Mouse (Mus musculus): ENCODE results near the gene Slc51a.
A peak's percentile ranks its signal among the peaks of the same experiment; 100 is the strongest.
"Not testable (repeated sequence)": the region's sequence is repeated elsewhere in the genome, so short reads cannot be mapped to it uniquely, and the experiment has no call there.

Slc51a gene

DNA sequence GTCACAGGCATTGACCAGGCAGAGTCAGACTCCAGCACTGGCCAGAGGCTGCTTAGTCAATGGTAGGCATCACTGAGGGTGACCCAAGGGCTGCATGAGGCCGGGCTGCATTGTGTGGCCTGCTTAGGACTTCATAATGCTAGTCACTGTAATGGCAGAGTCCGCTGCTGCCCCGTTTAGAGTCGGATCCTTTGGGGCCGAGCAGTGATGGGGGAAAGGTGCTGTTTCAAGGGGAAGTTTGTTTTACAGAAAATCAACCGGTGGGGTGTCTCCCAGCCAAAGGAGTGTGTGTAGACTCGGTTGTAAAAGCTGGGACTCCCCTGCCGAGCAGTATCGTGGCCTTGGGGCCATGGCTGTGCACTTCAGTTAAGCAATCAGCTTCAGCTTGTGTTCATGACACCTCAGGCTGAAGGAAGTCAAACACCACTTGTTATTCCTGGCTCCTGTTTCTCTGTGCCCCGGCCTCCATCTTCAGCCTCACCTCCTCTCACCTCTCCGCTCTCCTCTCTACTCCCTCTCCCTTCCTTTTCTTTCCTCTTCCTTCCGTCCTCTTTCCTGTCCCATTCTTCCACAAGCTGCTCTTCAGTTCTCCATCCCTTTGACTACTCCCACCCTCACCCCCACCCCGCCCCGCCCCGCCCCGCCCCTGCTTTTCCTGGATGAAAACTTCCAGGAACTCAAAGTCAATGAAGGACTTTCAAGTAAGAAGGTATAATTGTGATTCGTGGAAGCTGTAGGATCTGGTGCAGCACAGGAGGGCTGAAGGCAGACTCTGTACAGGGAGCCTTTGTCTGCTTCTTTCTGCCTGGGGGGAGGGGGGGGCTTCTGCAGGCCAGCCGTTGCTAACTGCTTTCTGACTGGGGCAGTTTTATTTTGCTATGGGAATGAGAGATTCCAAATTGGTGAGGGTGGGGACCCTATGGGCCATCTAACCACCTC, 23.0 kb upstream of the Slc51a start:
- DNase-seq (ENCODE audit: extremely low read depth, low read depth), result no peak

DNA sequence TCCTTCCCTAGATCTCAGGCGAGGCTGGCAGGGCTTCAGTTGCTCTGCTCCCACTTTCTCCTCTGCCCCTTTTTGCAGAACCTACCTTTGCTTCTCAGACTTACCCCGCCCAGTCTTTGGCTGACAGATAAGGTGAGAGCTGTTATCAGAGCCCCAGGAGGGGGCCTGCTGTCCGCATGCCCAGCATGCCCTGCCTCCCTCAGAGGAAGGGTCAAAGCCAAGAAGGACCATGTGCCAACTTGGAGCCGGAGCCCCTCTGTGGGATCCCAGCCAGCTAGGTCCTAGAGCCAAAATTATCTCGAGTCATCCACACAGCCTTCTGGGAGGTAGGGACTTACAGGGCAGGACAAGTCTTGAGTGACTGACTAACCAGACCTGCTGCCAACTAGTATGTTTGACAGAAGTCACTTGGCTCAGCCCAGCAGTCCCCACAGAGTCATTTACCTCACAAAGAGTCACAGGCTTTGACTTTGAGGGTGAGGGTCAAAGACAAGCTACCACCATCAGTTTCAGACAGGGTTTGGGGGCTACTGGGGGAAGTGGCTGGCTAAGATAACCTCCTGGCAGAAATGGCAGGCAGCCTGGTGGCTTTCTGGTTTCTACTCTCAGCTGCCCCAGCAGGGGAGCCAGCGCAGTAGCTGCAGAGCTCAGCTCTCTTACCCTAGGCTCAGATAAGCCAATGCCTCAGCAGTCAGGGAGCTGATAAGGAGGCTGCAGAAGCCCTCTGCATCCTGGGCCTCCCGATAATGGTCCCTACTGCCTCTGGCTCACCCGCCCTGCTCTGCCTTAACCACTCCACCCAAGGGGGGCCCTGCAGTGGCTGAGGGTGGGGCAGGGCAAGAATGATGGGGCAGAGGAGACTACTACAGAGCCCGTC, 21.6 kb upstream of the Slc51a start:
- DNase-seq (ENCODE audit: extremely low read depth, low read depth), result peak; percentile 99

DNA sequence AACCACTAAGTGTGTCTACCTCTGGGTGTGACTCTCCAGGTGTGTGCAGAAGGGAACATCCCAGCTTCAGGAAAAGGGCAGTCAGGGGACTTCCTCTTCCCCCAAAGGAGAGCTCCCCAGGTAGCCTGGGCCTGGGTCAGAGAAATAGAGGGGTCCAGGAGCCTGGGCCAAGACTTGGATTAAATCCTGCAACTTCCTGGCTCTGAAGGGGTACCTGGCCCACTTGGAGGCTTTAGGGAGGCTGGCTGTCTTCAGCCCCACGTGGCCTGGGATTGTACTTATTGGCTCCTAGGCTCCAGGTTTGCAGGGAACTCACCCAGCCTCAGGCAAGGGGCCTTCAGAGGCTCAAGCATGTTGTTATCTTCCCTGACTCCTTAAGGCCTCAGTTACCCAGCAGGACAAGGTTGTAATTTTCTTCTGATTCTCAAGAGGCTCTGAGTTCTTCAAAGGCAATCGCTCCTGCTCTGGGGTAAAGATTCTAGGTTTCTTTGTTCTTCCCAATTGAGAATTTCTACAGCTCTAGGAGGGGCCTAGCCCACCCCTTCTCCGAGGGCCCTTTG, 20.9 kb upstream of the Slc51a start:
- peak; percentile 48 for DNase-seq (ENCODE audit: extremely low read depth, low read depth)

DNA sequence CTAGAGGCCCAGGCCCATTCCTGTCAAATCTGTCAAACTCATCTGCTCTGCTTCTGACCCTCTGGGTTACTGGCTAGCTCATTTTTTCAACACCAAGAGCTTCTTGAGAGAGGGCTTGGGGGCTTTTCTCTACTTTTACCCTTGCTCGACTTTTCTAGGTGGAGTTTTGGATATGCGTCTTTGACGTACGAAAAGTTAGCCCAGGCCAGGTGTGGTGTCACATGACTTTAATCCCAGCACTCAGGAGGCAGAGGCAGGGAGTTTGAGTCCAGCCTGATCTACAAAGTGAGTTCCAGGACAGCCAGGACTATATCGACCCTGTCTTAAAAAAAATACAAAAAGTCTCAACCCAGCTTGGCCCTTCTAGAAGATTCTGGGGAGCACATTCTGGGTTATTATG, 20.4 kb upstream of the Slc51a start:
- no peak for DNase-seq (ENCODE audit: extremely low read depth, low read depth)

DNA sequence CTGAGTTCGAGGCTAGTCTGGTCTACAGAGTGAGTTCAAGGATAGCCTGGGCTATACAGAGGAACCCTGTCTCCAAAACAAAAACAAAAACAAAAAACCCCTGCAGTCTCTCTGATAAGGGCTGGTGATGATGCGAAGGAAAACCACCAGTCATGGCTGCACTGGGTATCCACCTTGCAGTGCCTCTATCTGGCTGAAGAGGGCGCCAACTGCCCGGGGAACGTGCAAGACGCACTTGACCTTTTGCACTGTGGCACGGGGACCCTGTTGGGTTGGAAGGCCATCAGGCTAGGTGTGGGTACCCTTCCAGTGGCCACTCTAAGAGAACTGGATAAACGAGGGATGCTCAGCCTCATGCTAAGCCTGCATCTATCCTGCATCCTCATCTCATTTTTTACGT, 19.7 kb upstream of the Slc51a start:
- DNase-seq (ENCODE audit: extremely low read depth, low read depth), result peak; percentile 44

DNA sequence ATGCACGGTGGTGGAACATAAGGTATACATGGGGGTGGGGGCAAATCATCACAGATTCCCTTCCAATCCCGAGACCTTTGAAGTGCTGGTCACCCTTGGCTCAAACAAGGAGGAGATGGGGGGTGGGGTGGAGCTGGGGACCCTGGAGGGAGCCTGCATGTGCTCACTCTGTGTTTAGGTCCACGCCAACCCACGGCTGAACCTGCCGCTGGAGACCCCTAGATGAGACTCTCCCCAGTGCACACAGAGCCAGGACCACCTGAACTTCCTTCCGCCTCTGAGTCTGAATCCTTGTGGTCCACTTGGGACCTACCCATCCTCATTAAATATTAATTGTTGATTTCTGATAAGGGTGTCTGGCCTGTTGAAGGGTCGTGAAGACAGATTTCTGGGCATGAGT, 19.2 kb upstream of the Slc51a start:
- DNase-seq (ENCODE audit: extremely low read depth, low read depth), result no peak

DNA sequence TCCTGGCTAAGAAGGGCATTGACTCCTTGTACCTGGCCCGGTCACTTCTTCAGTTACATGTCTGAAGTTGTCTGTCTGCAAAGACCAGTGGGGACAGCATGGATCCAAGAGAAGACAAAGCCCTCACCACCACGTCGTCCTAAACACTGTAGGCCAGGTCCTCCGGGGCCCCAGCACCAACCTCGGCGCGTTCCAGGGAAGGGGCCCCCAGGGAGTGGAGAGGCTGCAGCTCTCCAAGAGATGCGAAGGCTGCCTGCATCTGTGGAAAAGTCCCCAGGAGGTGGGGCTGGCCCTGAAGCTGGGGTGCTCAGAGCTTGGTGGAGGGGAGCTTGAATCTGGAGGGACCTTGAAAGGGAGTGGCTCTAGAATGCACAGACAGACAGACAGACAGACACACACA, 18.6 kb upstream of the Slc51a start:
- DNase-seq (ENCODE audit: extremely low read depth, low read depth), result no peak

DNA sequence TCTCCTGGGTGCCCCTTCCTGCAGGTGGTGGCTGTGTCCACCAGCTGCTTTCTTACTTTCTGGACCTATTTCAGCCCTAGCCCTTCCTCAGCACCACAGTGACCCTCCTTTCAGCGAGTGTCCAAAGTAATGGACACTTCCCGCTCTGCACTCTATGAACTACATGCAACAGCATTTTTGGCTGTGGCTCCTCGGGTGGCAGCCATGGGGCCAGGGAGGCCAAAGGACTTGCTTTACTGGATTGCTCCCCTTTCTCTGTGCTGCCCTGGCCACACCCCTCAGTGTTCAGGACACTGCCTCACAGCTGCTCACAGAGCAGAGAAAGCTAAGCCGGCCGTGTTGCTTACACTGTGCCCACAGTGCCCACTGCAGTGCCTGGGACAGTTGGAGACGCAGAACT, 16.0 kb upstream of the Slc51a start:
- no peak for DNase-seq (ENCODE audit: extremely low read depth, low read depth)

DNA sequence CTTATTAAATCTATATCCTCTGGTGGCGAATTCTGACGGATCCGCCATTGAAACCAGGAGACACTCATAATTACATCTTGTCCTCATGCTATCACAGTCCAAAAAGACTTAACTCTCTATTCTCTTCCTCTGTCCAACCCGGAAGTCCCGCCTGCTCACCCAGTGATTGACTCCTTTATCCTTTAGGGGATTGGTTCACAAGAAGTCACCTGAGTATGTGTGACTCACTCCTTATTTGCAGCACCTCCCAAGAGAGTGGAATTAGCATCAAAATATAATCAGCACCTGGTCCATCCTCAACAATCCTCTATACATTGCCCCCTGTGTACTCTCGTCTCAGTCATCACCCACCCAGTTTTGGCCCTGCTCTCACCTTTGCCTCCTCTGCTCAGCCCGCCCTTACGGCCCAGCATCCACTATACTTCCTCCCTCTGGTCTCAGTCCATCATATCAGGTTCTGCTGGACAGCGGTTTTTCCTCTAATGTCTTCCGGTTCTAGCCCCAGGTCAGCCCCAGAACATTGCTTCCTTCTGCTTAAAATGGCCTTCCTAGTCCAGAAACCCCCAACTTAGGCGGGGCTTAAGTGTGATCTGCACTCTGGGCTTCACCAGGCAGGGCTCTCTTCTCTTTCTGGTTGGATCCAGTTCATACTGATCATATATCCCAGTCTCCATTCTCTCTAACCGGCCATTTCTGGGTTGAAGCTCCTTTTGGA, 15.1 kb upstream of the Slc51a start:
- no peak for DNase-seq (ENCODE audit: extremely low read depth, low read depth)

DNA sequence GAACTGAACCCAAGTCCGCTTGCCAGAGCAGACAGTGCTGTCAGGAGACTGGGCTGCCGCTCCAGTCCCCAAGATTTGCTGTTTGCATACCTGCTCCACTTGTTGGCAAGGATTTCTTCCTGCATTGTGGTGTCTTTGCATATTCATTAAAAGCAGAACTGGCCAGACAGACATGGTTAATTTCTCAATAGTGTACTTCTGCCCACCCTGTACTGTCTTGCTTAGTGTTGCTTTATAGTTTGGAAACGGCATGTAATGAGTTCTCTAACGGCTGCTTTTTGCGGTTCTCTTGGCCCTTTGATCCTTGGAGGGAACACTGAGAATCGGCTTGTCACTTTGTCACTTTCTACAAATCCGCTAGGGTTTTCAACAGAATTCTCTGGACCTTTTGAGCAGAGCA, 13.8 kb upstream of the Slc51a start:
- DNase-seq (ENCODE audit: extremely low read depth, low read depth), result no peak

DNA sequence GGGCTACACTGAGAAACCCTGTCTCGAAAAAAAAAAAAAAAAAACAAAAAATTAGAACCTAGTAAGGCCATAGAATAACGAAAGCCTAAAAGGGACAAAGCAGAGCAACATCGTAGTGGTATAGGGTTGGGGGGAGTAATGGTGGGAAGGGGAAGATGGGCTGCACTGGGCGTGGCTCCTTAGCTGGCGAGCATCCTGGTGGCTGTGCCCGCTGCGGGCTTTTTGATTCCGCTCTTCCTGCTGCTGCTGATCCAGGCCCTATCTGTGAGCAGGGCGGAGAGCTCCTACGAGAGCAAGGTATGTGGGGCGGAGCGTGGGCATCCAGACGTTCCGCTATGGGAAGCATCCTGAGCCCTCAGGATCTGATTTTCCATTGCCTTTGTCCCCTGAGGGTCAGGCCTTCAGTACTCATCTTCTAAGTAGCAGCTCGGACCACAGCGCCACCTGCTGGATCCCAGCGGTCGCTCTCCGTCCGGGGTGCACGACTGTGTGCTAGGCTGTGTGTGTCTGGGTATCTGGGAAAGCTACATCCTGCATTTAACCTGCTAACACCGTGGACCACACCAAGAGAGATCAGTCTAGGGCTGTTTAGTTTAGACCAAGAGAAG, 11.9 kb upstream of the Slc51a start:
- DNase-seq (ENCODE audit: extremely low read depth, low read depth), result peak; percentile 37

DNA sequence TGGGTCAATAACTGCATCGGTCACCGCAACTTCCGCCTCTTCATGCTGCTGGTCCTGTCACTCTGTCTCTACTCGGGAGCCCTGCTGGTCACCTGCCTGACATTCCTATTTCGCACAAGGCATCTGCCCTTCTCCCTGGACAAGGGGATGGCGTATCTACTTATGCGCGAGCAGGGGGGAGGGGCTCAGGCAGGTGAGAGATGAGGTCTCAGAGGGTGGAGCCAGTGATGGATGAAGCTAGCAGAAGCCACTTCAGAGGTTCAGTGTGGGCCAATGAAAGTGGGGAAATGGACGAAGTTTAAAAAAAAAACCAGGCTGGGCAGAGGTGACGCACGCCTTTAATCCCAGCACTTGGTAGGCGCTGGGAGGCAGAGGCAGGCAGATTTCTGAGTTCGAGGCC, 11.3 kb upstream of the Slc51a start:
- no peak for DNase-seq (ENCODE audit: extremely low read depth, low read depth)

DNA sequence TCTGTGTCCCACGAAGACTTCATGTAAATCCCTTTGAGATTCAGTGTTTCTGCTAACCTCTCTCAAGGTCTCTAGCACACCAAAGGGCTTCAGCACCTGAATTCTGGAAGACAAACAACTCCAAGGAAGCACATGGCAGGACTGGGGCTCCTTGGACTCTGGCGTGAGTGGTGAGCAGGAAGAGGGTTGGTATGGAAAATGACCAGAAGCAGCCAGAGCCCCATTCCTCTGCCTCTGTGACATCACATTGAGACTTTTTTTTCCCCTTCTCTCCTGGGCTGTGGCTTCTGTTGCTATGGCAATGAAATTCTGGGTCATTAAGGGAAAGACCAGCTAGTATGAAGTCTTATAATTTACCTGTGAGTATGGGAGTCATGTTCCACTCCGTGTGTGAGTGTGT, 8.3 kb upstream of the Slc51a start, which contains the start of gene Zdhhc19:
TSS of gene Zdhhc19 (plus strand) at position 301 of the 400 bp plus-strand sequence.
- DNase-seq (ENCODE audit: extremely low read depth, low read depth), result no peak

DNA sequence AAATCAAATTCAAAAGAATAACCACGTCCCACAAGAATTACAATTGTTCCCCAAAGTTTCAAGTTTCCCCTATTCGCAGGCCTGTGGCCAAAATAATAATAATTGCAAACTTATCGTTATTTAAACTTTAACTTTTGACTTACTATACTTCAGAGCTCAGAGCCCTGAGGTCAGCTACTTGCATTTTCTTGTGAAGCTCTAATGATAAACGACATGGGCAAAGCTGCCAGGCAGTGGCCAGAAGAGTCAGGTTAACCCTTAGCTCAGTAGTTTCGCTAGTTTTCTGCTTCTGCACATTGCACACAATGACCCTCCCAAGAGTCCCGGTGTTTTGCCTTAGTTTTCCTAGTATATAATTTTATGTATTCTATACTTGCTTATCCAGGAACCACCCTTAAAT, 6.7 kb upstream of the Slc51a start:
- not testable (repeated sequence) for DNase-seq (ENCODE audit: extremely low read depth, low read depth)

DNA sequence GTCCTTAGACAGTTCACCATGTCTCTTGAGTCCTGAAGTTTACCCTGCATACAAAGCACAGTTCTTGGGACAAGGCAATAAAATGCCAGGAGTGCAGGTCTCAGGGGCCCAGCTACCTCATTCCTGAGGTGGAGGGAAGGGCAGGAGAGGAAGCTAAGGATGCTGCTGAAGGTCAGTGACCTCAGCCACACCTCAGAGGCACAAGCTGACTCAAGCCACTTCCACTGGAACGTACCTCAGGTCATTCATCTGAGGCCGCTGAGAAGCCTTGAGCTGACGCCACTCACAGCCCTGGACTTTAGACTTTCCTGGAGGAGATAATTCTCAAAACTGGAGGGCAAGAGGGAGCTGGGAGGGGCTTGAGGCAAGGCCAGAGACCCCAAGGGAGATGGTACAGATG, 1.3 kb upstream of the Slc51a start:
- no peak for DNase-seq (ENCODE audit: extremely low read depth, low read depth)

DNA sequence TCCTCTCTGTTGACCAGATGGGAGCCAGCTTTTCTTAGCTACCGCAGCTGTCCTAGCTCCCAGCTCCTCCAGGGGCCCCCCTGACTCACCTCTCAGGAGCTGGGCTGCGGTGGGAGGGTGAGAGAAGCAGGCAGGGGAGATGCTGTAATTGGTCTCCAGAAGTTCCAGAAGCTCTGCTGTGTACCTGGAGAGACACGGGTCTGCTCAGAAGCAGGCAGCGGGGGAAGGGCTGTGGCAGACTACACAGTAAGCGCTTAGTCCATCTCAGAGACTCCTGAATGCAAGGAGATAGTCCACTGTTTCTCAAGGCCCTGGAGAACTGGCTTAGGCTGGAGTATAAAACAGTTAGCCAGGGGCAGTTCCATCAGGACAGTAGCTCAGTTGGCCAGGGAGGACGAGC, 1.6 kb downstream of the Slc51a start:
- no peak for DNase-seq (ENCODE audit: extremely low read depth, low read depth)

DNA sequence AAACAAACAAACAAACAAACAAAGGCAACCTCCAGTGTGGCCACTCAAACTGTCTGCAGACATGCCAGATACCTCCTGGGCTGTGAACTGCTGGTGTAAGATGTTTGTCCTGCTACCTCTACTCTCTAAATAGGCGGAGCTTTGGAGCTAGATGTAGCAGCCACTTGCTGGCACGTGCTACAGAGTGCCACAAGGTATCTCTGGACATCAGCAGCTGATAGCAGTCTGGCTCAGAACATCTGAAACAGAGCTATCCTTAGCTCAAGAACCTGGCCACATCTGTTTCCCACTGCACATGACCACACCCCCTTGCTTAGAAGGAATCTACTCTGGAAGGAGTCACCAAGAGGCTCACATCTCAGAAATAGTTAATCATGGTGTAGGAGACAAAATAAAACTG, 2.5 kb downstream of the Slc51a start:
- no peak for DNase-seq (ENCODE audit: extremely low read depth, low read depth)

DNA sequence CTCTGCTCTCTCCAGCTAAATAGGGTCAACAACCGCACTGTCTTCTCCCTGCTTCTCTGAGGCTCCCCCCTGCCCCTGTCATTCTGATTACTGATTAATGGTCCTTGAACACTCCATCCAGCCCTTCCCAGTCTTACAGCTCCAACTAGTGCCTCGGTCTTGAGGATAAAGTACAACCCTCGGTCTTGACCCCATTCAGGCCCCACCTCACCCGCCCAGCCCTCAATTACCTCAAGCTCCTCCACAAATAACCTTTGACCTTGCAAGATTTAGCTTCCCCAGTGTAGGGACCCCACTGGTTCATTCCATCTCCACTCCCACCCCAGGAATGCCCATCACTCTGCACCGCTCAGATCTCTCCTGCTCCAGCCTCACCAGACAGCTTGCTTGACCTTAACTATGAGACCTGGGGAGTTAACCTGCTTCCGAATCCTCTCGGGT, 3.2 kb downstream of the Slc51a start:
- no peak for DNase-seq (ENCODE audit: extremely low read depth, low read depth)

DNA sequence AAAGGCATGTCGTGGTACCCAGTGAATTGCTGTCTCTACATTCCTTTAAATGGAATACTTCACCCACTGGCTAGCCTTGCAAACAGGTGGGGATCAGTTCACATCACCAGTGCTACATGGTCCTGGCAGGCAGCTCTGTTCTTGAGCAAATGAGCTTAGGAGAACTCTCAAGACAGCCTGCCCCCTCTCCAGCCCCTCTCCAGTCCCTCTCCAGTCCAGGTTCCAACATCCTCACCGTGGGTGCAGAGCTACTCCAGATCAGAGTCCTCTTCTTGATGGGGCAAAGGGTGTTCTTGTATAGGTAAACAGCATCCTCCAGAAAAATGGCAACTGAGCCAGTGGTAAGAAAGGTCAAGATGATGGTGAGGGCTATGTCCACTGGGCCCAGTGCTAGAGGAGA, 8.3 kb downstream of the Slc51a start:
- no peak for DNase-seq (ENCODE audit: extremely low read depth, low read depth)

DNA sequence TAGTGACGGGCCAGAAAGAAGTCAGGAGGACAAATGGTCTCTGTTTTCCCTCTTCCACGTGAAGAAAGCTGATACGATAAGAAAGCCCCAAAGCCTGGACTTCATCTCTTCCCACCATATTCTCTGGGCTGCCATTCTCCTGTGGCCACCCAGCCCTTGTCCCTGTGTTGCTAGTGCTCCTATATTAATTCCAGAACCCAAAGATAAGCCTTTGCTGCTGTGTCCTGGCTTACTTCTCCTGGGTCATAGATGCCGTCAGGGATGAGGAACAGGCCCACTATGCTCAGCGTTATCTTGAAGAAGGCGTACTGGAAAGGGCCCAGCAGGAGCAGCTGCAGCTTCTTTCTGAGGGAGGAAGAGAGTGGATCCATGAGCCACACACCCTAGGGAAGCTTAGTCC, 10.4 kb downstream of the Slc51a start:
- DNase-seq (ENCODE audit: extremely low read depth, low read depth), result no peak

All from MEL-GATA-1-ER (cell line).